Mouse (Mus musculus) liver, adult 2 months (tissue): Measurements from ENCODE around the gene Slc15a2. TPM values are rescaled to one million over a fixed set of nuclear protein-coding genes. Genes with fewer than 3 reads are reported as not detected.

ENCODE experiments used
- DNase-seq: peaks from one replicate; pipeline ENCODE4 v3.0.0-alpha.2; 2011; ENCODE audit warnings: low read depth, low spot score; ENCODE audit errors: extremely low read depth
- H3K27ac ChIP-seq: fragments of 200-500 bp; replicated peaks from 2 replicates; pipeline ENCODE4 v1.5.1; 2012; ENCODE audit warnings: low read depth, mild to moderate bottlenecking, control low read depth, inconsistent platforms, low read length; ENCODE audit not compliant: insufficient read depth
- H3K27me3 ChIP-seq: fragments of 200-500 bp; 2 replicates; pipeline ENCODE4 v1.6.1; 2012; ENCODE audit warnings: mild to moderate bottlenecking, moderate library complexity, low read length, inconsistent platforms; ENCODE audit not compliant: control insufficient read depth, insufficient read depth
- H3K36me3 ChIP-seq: fragments of 200-500 bp; 2 replicates; pipeline ENCODE4 v1.6.1; 2012; ENCODE audit warnings: low read length, inconsistent platforms; ENCODE audit not compliant: control insufficient read depth, insufficient read depth
- H3K4me1 ChIP-seq: fragments of 200-500 bp; 2 replicates; pipeline ENCODE4 v1.6.1; 2011; ENCODE audit warnings: low read length; ENCODE audit not compliant: control insufficient read depth, insufficient read depth
- H3K4me3 ChIP-seq: fragments of 200-500 bp; 2 replicates; pipeline ENCODE4 v1.5.1; 2011; ENCODE audit warnings: low read depth, mild to moderate bottlenecking, control low read depth, low read length, moderate library complexity; ENCODE audit not compliant: insufficient read depth
- H3K79me2 ChIP-seq: fragments of 200-500 bp; 2 replicates; pipeline ENCODE4 v1.6.1; 2012; ENCODE audit warnings: inconsistent platforms, mild to moderate bottlenecking, low read length, moderate library complexity; ENCODE audit not compliant: control insufficient read depth, insufficient read depth
- H3K9ac ChIP-seq: fragments of 200-500 bp; 2 replicates; pipeline ENCODE4 v1.6.1; 2012; ENCODE audit warnings: low read depth, mild to moderate bottlenecking, control low read depth, inconsistent platforms, low read length
- CTCF ChIP-seq: fragments of 200-500 bp; IDR thresholded peaks from 2 replicates; pipeline ENCODE4 v1.5.1; 2011; ENCODE audit warnings: low read depth, low read length, control low read depth
- POLR2A ChIP-seq: fragments of 200-500 bp; IDR thresholded peaks from 2 replicates; pipeline ENCODE4 v1.6.1; 2011; ENCODE audit warnings: low read length, control low read depth; ENCODE audit not compliant: insufficient read depth; ENCODE audit errors: extremely low read depth
- WGBS: fragments of 180-500 bp; shearing (Covaris S2); methylation state at CpG from one replicate; pipeline ENCODE4 v1.1.7; 2018; 5-methylcytosine and 5-hydroxymethylcytosine counted together
- polyA plus RNA-seq: library from polyadenylated mRNA; depleted of rRNA; stranded (reverse); fragments of >200 nt; gene quantifications from 2 replicates; pipeline ENCODE4 v1.2.3, GENCODE M21; 2012
- total RNA-seq: library from RNA; depleted of rRNA; stranded (reverse); fragments of >200 nt; gene quantifications from 2 replicates; pipeline ENCODE4 v1.2.3, GENCODE M21; 2014

Gene Slc15a2
- total and polyA plus RNA-seq, 2 experiments = 0.24 to 6.9 TPM

DNA sequence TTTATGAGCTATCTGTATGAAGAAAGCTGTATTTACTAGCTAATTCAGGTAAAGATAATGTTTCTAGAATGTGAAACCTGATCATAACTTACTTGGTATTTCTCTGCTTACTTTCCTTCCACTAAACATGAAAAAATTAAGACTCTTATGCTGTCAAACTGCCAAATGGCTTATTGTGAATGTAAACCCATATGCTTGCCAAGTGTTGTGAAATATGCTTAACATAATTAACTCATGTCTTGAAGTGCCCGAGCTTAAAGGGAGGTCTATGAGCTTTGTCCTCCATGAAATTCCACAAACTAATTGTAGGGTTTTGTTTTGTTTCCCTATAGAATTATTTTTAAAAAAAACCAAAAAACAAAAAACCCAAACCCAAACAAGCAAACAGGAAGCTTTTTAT is 50.9 kb downstream of the Slc15a2 start:
- Histone ChIP-seq H3K4me3 (no peak overlapping the region), H3K27me3 (no peaks in the 10 kb centered on the region), H3K4me1 (no peaks in the 10 kb centered on the region), H3K27ac (no peak overlapping the region), H3K79me2 (no peaks in the 10 kb centered on the region), H3K36me3 (no peaks in the 10 kb centered on the region), H3K9ac (no peak overlapping the region)
- 38% methylated on average over 1 of the region's 1 CpGs for WGBS
- no peak for DNase-seq
- TF ChIP-seq CTCF (no peak), POLR2A (no peak)

- H3K79me2 ChIP-seq = no peaks in the 10 kb centered on the region
- no peak overlapping the region for H3K4me3 ChIP-seq
- H3K9ac ChIP-seq = no peak overlapping the region
- no peaks in the 10 kb centered on the region for H3K36me3 ChIP-seq
- no peaks in the 10 kb centered on the region for H3K4me1 ChIP-seq
- H3K27ac ChIP-seq = no peak overlapping the region
- no peak for TF ChIP-seq POLR2A
- TF ChIP-seq CTCF = no peak
- no peak for DNase-seq
- H3K27me3 ChIP-seq = no peaks in the 10 kb centered on the region
Observed at GRCm38 (mm10) chr16:36732572-36732971, 52.2 kb downstream of the Slc15a2 start.

GRCm38 (mm10) chr16:36728959-36729358 is 55.8 kb downstream of the Slc15a2 start:
- DNase-seq = no peak
- TF ChIP-seq POLR2A = no peak
- TF ChIP-seq CTCF = no peak
- 82% methylated on average over 2 of the region's 2 CpGs for WGBS

GRCm38 (mm10) chr16:36723880-36724443 is 60.8 kb downstream of the Slc15a2 start:
- no peaks in the 10 kb centered on the region for H3K79me2 ChIP-seq
- H3K27ac ChIP-seq = no peak overlapping the region
- H3K27me3 ChIP-seq = no peaks in the 10 kb centered on the region
- TF ChIP-seq POLR2A = no peak
- TF ChIP-seq CTCF = no peak
- no peak overlapping the region for H3K9ac ChIP-seq
- H3K36me3 ChIP-seq = no peaks in the 10 kb centered on the region
- no peak overlapping the region for H3K4me3 ChIP-seq
- no peaks in the 10 kb centered on the region for H3K4me1 ChIP-seq
- WGBS = 57% methylated on average over 3 of the region's 3 CpGs
- DNase-seq = no peak

More at GRCm38 (mm10) chr16:36728959-36729358, 55.8 kb downstream of the Slc15a2 start:
- Histone ChIP-seq H3K4me3 (no peak overlapping the region), H3K9ac (no peak overlapping the region), H3K27me3 (no peaks in the 10 kb centered on the region), H3K4me1 (no peaks in the 10 kb centered on the region), H3K79me2 (no peaks in the 10 kb centered on the region), H3K27ac (no peak overlapping the region), H3K36me3 (no peaks in the 10 kb centered on the region)

DNA sequence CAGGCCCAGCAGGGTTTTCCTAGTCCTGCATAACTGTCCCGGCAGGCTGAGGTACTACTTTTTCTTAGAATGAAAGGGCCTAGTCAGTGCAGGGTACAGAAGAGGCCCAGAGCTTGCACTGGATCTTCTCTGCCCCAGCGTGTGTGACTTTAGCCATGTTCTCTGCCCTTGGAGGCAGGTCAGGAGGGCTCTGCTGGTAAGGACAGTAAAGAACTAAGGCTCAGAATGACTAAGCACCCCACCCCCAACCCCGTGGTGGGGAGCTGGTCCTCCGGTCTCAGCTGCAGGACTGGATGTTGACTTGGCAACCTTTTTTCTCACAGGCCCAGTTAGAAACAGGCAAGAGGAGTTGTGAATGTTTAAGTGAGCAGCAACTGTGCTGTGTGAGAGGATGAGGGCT is 62.0 kb downstream of the Slc15a2 start:
- Histone ChIP-seq H3K27me3 (no peaks in the 10 kb centered on the region), H3K36me3 (no peaks in the 10 kb centered on the region), H3K4me3 (no peak overlapping the region), H3K79me2 (no peaks in the 10 kb centered on the region), H3K4me1 (no peaks in the 10 kb centered on the region), H3K27ac (no peak overlapping the region), H3K9ac (no peak overlapping the region)
- no peak for DNase-seq
- WGBS = 42% methylated on average over 4 of the region's 4 CpGs
- TF ChIP-seq CTCF (no peak), POLR2A (no peak)

DNA sequence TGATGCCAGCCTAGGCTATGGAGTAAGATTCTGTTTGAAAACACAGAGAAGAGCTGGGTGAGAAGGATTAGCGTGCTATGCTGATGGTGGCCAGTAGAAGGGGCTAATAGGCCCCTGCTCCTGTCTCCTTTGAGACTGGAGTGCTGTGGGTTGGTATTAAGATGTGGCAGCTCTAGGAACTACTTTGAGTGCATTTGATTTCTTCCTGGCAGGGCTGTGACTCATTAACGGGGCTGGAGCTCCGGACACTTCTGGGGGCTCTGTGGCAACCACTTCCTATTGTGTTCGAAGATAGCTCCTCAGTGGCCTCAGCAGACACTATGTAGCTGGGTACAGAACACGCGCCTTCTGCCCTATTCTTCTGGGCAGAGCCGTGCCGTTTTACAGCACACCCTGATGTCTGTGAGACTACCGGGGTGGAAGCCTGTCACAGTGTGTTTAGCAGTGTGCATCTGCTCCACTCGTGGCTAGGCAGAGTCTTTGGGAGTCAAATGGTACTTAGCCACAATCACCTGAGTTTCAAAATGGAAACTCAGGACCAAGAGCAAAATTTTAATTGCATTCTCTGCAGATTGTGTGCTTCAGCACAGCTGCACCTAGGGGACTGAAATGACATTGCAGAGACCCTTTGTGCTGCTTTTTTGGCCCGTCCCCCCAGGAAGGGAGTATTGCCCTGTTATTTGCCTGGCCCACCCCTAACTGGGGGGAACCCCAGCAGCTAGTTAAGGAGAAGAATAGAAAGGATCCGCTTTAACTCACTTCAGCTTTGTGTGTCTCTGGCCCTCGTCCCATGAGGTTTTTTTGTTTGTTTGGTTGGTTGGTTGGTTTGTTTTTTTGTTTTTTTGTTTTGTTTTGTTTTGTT is 64.3 kb downstream of the Slc15a2 start:
- no peaks in the 10 kb centered on the region for H3K79me2 ChIP-seq
- no peak overlapping the region for H3K4me3 ChIP-seq
- H3K27me3 ChIP-seq = no peaks in the 10 kb centered on the region
- no peak overlapping the region for H3K9ac ChIP-seq
- DNase-seq = no peak
- no peaks in the 10 kb centered on the region for H3K36me3 ChIP-seq
- WGBS = 70% methylated on average over 13 of the region's 13 CpGs
- no peaks in the 10 kb centered on the region for H3K4me1 ChIP-seq
- TF ChIP-seq POLR2A (no peak), CTCF (no peak)
- no peak overlapping the region for H3K27ac ChIP-seq
